Mouse (Mus musculus) thymus, adult 2 months (tissue): Measurements from ENCODE around the gene G0s2.

Experiments used
- CTCF ChIP-seq: fragments of 200-500 bp; IDR thresholded peaks from 2 replicates; pipeline ENCODE4 v1.5.1; 2012; ENCODE audit warnings: mild to moderate bottlenecking, control low read depth, low read length, moderate library complexity, borderline replicate concordance; ENCODE audit not compliant: control insufficient read depth, poor library complexity, insufficient read depth; ENCODE audit errors: extremely low read depth
- POLR2A ChIP-seq: fragments of 200-500 bp; IDR thresholded peaks from 2 replicates; pipeline ENCODE4 v1.6.1; 2012; ENCODE audit warnings: mild to moderate bottlenecking, low read length, control low read depth, moderate library complexity; ENCODE audit not compliant: control insufficient read depth, poor library complexity, insufficient read depth; ENCODE audit errors: extremely low read depth

- no peak for TF ChIP-seq CTCF
- no peak for TF ChIP-seq POLR2A
These were observed 46.7 kb upstream of the G0s2 start for GRCm38 (mm10) chr1:193319721-193320120.
